Mouse (Mus musculus): ENCODE data around the gene Ifit1bl1. TPM values are rescaled to one million over a fixed set of nuclear protein-coding genes. Genes with fewer than 3 reads are reported as not detected.
"Not testable (repeated sequence)": the region's sequence is repeated elsewhere in the genome, so short reads cannot be mapped to it uniquely, and the experiment has no call there.

Ifit1bl1 gene
- 0.13 and 0.14 TPM in 2 replicates for polyA plus RNA-seq (2016; fragmentation: Nextera tagmentation; extraction: Ambion mirVana)

DNA sequence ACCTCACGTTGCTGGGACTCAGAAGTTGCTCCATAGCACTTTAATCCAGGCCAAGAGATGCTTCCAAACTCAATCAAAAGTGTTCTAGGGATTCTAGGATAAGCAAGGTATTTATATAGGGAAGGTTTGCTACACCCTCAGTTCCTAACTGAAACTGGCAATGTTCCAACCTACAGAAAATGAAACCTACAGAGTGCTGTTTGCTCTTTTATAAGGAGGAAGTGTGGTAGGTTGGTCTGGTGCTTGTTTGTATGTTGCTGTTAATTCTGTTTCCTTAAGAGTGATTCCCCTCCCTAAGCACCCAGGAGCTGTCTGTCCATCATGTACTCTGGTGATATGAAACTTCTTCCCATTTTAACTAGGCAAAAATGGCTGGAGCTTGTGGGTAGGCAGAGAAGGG lies at the start of gene Ifit1bl1:
TSS of gene Ifit1bl1 (minus strand) at position 69 of the 400 bp plus-strand sequence.
- H3K27me3 ChIP-seq; H3K9me3 ChIP-seq; H3K9ac ChIP-seq; H3K36me3 ChIP-seq; H3K4me1 ChIP-seq; H3K4me3 ChIP-seq; ATAC-seq (ENCODE audit: insufficient number of reproducible peaks, insufficient read depth, low FRiP score, low TSS enrichment); H3K27ac ChIP-seq; H3K4me2 ChIP-seq (replicated peaks): not testable (repeated sequence)
- WGBS, result 42% methylated on average over 1 of the region's 1 CpGs

GRCm38 (mm10) chr19:34650997-34651396 lies 49.2 kb upstream of the Ifit1bl1 start:
- H3K4me1 ChIP-seq, result no peaks in the 10 kb centered on the region
- WGBS, result 87% methylated on average over 6 of the region's 6 CpGs
- no peaks in the 10 kb centered on the region for H3K27me3 ChIP-seq
- H3K9ac ChIP-seq, result no peak overlapping the region
- no peaks in the 10 kb centered on the region for H3K9me3 ChIP-seq
- no peak overlapping the region for H3K27ac ChIP-seq
- no peak overlapping the region for H3K4me2 ChIP-seq (replicated peaks)
- H3K4me3 ChIP-seq, result no peak overlapping the region
- H3K36me3 ChIP-seq, result no peaks in the 10 kb centered on the region
- ATAC-seq (ENCODE audit: insufficient number of reproducible peaks, insufficient read depth, low FRiP score, low TSS enrichment), result no peak

- ATAC-seq (ENCODE audit: insufficient number of reproducible peaks, insufficient read depth, low FRiP score, low TSS enrichment), result no peak
- 89% methylated on average over 3 of the region's 3 CpGs for whole genome bisulfite sequencing
These were observed 48.5 kb upstream of the Ifit1bl1 start for GRCm38 (mm10) chr19:34650276-34650675.

GRCm38 (mm10) chr19:34647630-34648029 lies 45.9 kb upstream of the Ifit1bl1 start:
- WGBS, result 85% methylated on average over 8 of the region's 8 CpGs
- not testable (repeated sequence) for H3K27me3 ChIP-seq; H3K27ac ChIP-seq; H3K9me3 ChIP-seq; ATAC-seq (ENCODE audit: insufficient number of reproducible peaks, insufficient read depth, low FRiP score, low TSS enrichment); H3K4me1 ChIP-seq; H3K4me2 ChIP-seq (replicated peaks); H3K36me3 ChIP-seq; H3K9ac ChIP-seq; H3K4me3 ChIP-seq

More at GRCm38 (mm10) chr19:34650276-34650675, 48.5 kb upstream of the Ifit1bl1 start:
- H3K27me3 ChIP-seq, result no peaks in the 10 kb centered on the region
- no peaks in the 10 kb centered on the region for H3K4me1 ChIP-seq
- no peak overlapping the region for H3K4me2 ChIP-seq (replicated peaks)
- H3K27ac ChIP-seq, result no peak overlapping the region
- no peak overlapping the region for H3K9ac ChIP-seq
- H3K4me3 ChIP-seq, result no peak overlapping the region
- H3K36me3 ChIP-seq, result no peaks in the 10 kb centered on the region
- H3K9me3 ChIP-seq, result no peaks in the 10 kb centered on the region

- WGBS, result 58% methylated on average over 5 of the region's 5 CpGs
- no peak for ATAC-seq (ENCODE audit: insufficient number of reproducible peaks, insufficient read depth, low FRiP score, low TSS enrichment)
- no peak overlapping the region for H3K27ac ChIP-seq
These were observed 40.9 kb upstream of the Ifit1bl1 start for GRCm38 (mm10) chr19:34642616-34643015.

GRCm38 (mm10) chr19:34640623-34641022 lies 38.9 kb upstream of the Ifit1bl1 start, which contains the start of the genes Ifit1bl2 and Ifit1:
Gene Ifit1bl2, minus strand, starts transcription at chr19:34640743.
Gene Ifit1, plus strand, starts transcription at chr19:34640871.
- Histone ChIP-seq H3K4me2 (replicated peaks) (0 out of 2 replicates have a peak within 1 kb of the TSS, but pooled peaks have one; percentile 17), H3K4me3 (no peak within 1 kb of the TSS), H3K4me1 (peaks cover 6% of the 10 kb centered on the region; the same call in 1 of the 2 replicates), H3K27ac (no peak within 1 kb of the TSS), H3K27me3 (0 out of 2 replicates have a peak, but pooled peaks cover 6% of the 10 kb centered on the region), H3K9ac (no peak within 1 kb of the TSS), H3K36me3 (no peaks in the 10 kb centered on the region), H3K9me3 (no peaks in the 10 kb centered on the region)
- ATAC-seq (ENCODE audit: insufficient number of reproducible peaks, insufficient read depth, low FRiP score, low TSS enrichment), result no peak
- 43% methylated on average over 4 of the region's 4 CpGs for WGBS

More at GRCm38 (mm10) chr19:34642616-34643015, 40.9 kb upstream of the Ifit1bl1 start:
- Histone ChIP-seq H3K4me2 (replicated peaks) (no peak overlapping the region), H3K9ac (no peak overlapping the region), H3K36me3 (no peaks in the 10 kb centered on the region), H3K4me1 (peaks cover 6% of the 10 kb centered on the region; the same call in 1 of the 2 replicates), H3K4me3 (no peak overlapping the region), H3K27me3 (0 out of 2 replicates have a peak, but pooled peaks cover 4% of the 10 kb centered on the region), H3K9me3 (no peaks in the 10 kb centered on the region)

GRCm38 (mm10) chr19:34636933-34637557 lies 35.3 kb upstream of the Ifit1bl1 start:
- Histone ChIP-seq H3K4me3 (no peak overlapping the region), H3K27ac (no peak overlapping the region), H3K9ac (no peak overlapping the region), H3K9me3 (no peaks in the 10 kb centered on the region), H3K27me3 (0 out of 2 replicates have a peak, but pooled peaks cover 6% of the 10 kb centered on the region), H3K4me2 (replicated peaks) (no peak overlapping the region), H3K36me3 (no peaks in the 10 kb centered on the region), H3K4me1 (peaks cover 6% of the 10 kb centered on the region; the same call in 1 of the 2 replicates)
- peak; percentile 64; the same call in 1 of the 2 replicates for ATAC-seq (ENCODE audit: insufficient number of reproducible peaks, insufficient read depth, low FRiP score, low TSS enrichment)
- 16% methylated on average over 3 of the region's 3 CpGs for WGBS

GRCm38 (mm10) chr19:34633484-34633883 lies 31.7 kb upstream of the Ifit1bl1 start:
- H3K36me3 ChIP-seq, result no peaks in the 10 kb centered on the region
- no peak overlapping the region for H3K27ac ChIP-seq
- 75% methylated on average over 2 of the region's 2 CpGs for WGBS
- ATAC-seq (ENCODE audit: insufficient number of reproducible peaks, insufficient read depth, low FRiP score, low TSS enrichment), result no peak
- no peak overlapping the region for H3K4me3 ChIP-seq
- H3K4me1 ChIP-seq, result no peaks in the 10 kb centered on the region
- H3K4me2 ChIP-seq (replicated peaks), result no peak overlapping the region
- 0 out of 2 replicates have a peak, but pooled peaks cover 4% of the 10 kb centered on the region for H3K27me3 ChIP-seq
- no peaks in the 10 kb centered on the region for H3K9me3 ChIP-seq
- no peak overlapping the region for H3K9ac ChIP-seq

DNA sequence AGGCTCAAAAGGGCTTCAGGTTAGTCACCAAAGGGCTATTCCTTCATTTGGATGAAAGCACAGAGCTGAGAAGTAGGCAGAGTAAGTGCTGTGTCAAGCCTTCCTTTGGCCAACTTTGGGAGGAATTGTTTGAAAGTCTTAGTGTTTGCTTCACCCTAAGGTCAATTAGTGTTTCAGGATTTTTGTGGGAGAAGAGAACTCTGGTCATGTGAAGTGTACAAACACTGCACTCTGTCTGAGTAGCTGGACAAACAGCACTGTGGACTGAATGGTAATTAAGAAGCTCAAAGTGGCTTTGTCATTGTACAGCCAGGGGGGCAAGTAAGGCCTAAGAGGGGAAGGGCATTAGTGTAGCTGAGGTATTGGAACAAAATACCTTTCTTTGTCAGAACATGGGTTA lies 29.7 kb upstream of the Ifit1bl1 start:
- Histone ChIP-seq H3K9ac (no peak overlapping the region), H3K36me3 (no peaks in the 10 kb centered on the region), H3K9me3 (no peaks in the 10 kb centered on the region), H3K4me3 (no peak overlapping the region), H3K27me3 (no peaks in the 10 kb centered on the region), H3K27ac (no peak overlapping the region), H3K4me1 (no peaks in the 10 kb centered on the region), H3K4me2 (replicated peaks) (no peak overlapping the region)
- ATAC-seq (ENCODE audit: insufficient number of reproducible peaks, insufficient read depth, low FRiP score, low TSS enrichment), result no peak

- no peaks in the 10 kb centered on the region for H3K9me3 ChIP-seq
- H3K4me2 ChIP-seq (replicated peaks), result no peak overlapping the region
- H3K4me1 ChIP-seq, result no peaks in the 10 kb centered on the region
- 70% methylated on average over 2 of the region's 2 CpGs for WGBS
- H3K36me3 ChIP-seq, result no peaks in the 10 kb centered on the region
- ATAC-seq (ENCODE audit: insufficient number of reproducible peaks, insufficient read depth, low FRiP score, low TSS enrichment), result no peak
- no peak overlapping the region for H3K4me3 ChIP-seq
- H3K27ac ChIP-seq, result no peak overlapping the region
- H3K27me3 ChIP-seq, result no peaks in the 10 kb centered on the region
- H3K9ac ChIP-seq, result no peak overlapping the region
These were observed 25.7 kb upstream of the Ifit1bl1 start for GRCm38 (mm10) chr19:34627496-34627895.

GRCm38 (mm10) chr19:34624663-34625062 lies 22.9 kb upstream of the Ifit1bl1 start:
- Histone ChIP-seq H3K4me2 (replicated peaks) (no peak overlapping the region), H3K9me3 (no peaks in the 10 kb centered on the region), H3K27ac (no peak overlapping the region), H3K4me1 (no peaks in the 10 kb centered on the region), H3K27me3 (no peaks in the 10 kb centered on the region), H3K36me3 (no peaks in the 10 kb centered on the region), H3K4me3 (no peak overlapping the region), H3K9ac (no peak overlapping the region)
- ATAC-seq (ENCODE audit: insufficient number of reproducible peaks, insufficient read depth, low FRiP score, low TSS enrichment), result no peak
- 80% methylated on average over 4 of the region's 4 CpGs for WGBS

- H3K9me3 ChIP-seq, result no peaks in the 10 kb centered on the region
- 93% methylated on average over 6 of the region's 6 CpGs for WGBS
- H3K4me1 ChIP-seq, result no peaks in the 10 kb centered on the region
- no peaks in the 10 kb centered on the region for H3K27me3 ChIP-seq
- no peak overlapping the region for H3K27ac ChIP-seq
- ATAC-seq (ENCODE audit: insufficient number of reproducible peaks, insufficient read depth, low FRiP score, low TSS enrichment), result no peak
- H3K9ac ChIP-seq, result no peak overlapping the region
- no peaks in the 10 kb centered on the region for H3K36me3 ChIP-seq
- H3K4me2 ChIP-seq (replicated peaks), result no peak overlapping the region
- no peak overlapping the region for H3K4me3 ChIP-seq
These were observed 22.0 kb upstream of the Ifit1bl1 start for GRCm38 (mm10) chr19:34623781-34624180.

Data from embryonic facial prominence, embryonic 12.5 days (tissue).